Comparison of ENCODE assay signal across 8 mouse cellular contexts in the genomic region with DNA sequence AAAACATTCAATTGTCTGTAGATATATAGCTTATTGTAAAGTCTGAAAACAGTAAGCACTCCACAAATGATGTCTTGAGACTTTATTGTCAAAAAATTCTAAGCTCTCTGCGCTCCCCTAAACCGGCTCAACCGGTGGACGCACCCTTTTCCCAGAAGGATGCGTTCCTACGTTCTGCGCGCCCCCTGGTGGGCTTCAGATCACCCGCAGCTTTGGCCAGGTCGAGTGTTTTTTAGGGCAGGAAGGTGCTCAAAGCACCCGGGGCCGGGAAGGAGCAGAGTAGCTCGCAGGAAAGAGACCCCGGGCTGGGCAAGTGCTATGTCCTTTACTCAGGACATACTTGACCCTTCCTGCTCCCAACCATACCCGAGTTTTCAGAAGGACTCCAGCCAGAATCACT. TPM values are rescaled to one million over a fixed set of nuclear protein-coding genes. Genes with fewer than 3 reads are reported as not detected.
DNase-seq lines count a peak whose midpoint lies in the region; ATAC-seq and TF ChIP-seq lines count a peak whose summit lies in the region.

No protein-coding gene starts in this region.

- peak; percentile 52 for ATAC-seq in embryonic facial prominence, embryonic 15.5 days (ENCODE audit: insufficient number of reproducible peaks, low FRiP score, low TSS enrichment, low read depth)
- ATAC-seq in kidney, embryonic 14.5 days (ENCODE audit: low FRiP score, low TSS enrichment) = peak; percentile 32
- peak; percentile 57 for ATAC-seq in limb, embryonic 15.5 days (ENCODE audit: insufficient number of reproducible peaks, low FRiP score, low TSS enrichment, low read depth)
- peak; percentile 55 for ATAC-seq in midbrain, embryonic 16.5 days

- peak overlapping the region; percentile 62 for H3K4me3 ChIP-seq in bone marrow macrophage, adult 2 months (ENCODE audit: insufficient read depth, low read length)
- peak overlapping the region; percentile 66 for H3K4me3 ChIP-seq in embryonic facial prominence, embryonic 15.5 days (replicated peaks)
- peak overlapping the region; percentile 58 for H3K4me3 ChIP-seq in kidney, embryonic 14.5 days (ENCODE audit: low read length)
- H3K4me3 ChIP-seq in limb, embryonic 15.5 days = peak overlapping the region; percentile 61
- H3K4me3 ChIP-seq in midbrain, embryonic 16.5 days (ENCODE audit: low read depth, low read length) = peak overlapping the region; percentile 73
- H3K4me3 ChIP-seq in spleen, adult 2 months (ENCODE audit: extremely low read depth, insufficient read depth, insufficient read length) = peak overlapping the region; percentile 41; the same call in 1 of the 2 replicates

- WGBS in embryonic facial prominence, embryonic 15.5 days = 0% methylated on average over 15 of the region's 15 CpGs
- WGBS in kidney, embryonic 14.5 days = under 1% methylated on average over 15 of the region's 15 CpGs
- WGBS in limb, embryonic 15.5 days = 0% methylated on average over 15 of the region's 15 CpGs
- 0% methylated on average over 15 of the region's 15 CpGs for WGBS in midbrain, embryonic 16.5 days
- under 1% methylated on average over 15 of the region's 15 CpGs for WGBS in spleen, adult 2 months

- H3K27me3 ChIP-seq in embryonic facial prominence, embryonic 15.5 days = peaks cover 12% of the 10 kb centered on the region; the same call in 1 of the 2 replicates
- H3K27me3 ChIP-seq in kidney, embryonic 14.5 days (ENCODE audit: control insufficient read depth, insufficient read depth, low read length) = peaks cover 1% of the 10 kb centered on the region; the same call in 1 of the 2 replicates
- peaks cover 10% of the 10 kb centered on the region for H3K27me3 ChIP-seq in limb, embryonic 15.5 days
- H3K27me3 ChIP-seq in midbrain, embryonic 16.5 days (ENCODE audit: control insufficient read depth, insufficient read depth, low read depth, low read length) = peaks cover 7% of the 10 kb centered on the region; the same call in 1 of the 2 replicates
- H3K27me3 ChIP-seq in spleen, adult 2 months (ENCODE audit: control insufficient read depth, insufficient read depth, low read length) = no peaks in the 10 kb centered on the region

- H3K4me1 ChIP-seq in bone marrow macrophage, adult 2 months (ENCODE audit: control insufficient read depth, insufficient read depth, low read length) = peaks cover 20% of the 10 kb centered on the region
- peaks cover 33% of the 10 kb centered on the region for H3K4me1 ChIP-seq in embryonic facial prominence, embryonic 15.5 days
- H3K4me1 ChIP-seq in kidney, embryonic 14.5 days (ENCODE audit: control insufficient read depth, insufficient read depth, low read length) = peaks cover 22% of the 10 kb centered on the region
- peaks cover 31% of the 10 kb centered on the region for H3K4me1 ChIP-seq in limb, embryonic 15.5 days
- peaks cover 24% of the 10 kb centered on the region for H3K4me1 ChIP-seq in midbrain, embryonic 16.5 days (ENCODE audit: control insufficient read depth, insufficient read depth, low read length)
- H3K4me1 ChIP-seq in spleen, adult 2 months (ENCODE audit: control insufficient read depth, insufficient read depth, insufficient read length) = peaks cover 3% of the 10 kb centered on the region

- DNase-seq in 416B (ENCODE audit: low read depth) = peak; percentile 94
- peak; percentile 86 to 95 for DNase-seq in heart, adult 9 months (ENCODE audit: low spot score in 2 of 2)
- DNase-seq in spleen, adult 2 months (ENCODE audit: low read depth in 1 of 2, low spot score in 2 of 2) = peak in 1 of 2 experiments; percentile 89

- peak; percentile 61; the same call in 1 of the 2 replicates for TF ChIP-seq CTCF in bone marrow macrophage, adult 2 months (IDR thresholded peaks at IDR 0.05; ENCODE audit: low read depth, low read length)
- peak; percentile 95 for TF ChIP-seq CTCF in spleen, adult 2 months (IDR thresholded peaks at IDR 0.05; ENCODE audit: extremely low read depth, insufficient read depth, insufficient read length, insufficient replicate concordance)

- no peaks in the 10 kb centered on the region for H3K36me3 ChIP-seq in embryonic facial prominence, embryonic 15.5 days
- no peaks in the 10 kb centered on the region for H3K36me3 ChIP-seq in kidney, embryonic 14.5 days (ENCODE audit: control insufficient read depth, insufficient read depth, low read length)
- H3K36me3 ChIP-seq in limb, embryonic 15.5 days = peaks cover 2% of the 10 kb centered on the region; the same call in 1 of the 2 replicates
- H3K36me3 ChIP-seq in midbrain, embryonic 16.5 days (ENCODE audit: control insufficient read depth, insufficient read depth, low read length) = no peaks in the 10 kb centered on the region
- no peaks in the 10 kb centered on the region for H3K36me3 ChIP-seq in spleen, adult 2 months (ENCODE audit: control insufficient read depth, insufficient read depth, low read length)

- peak overlapping the region; percentile 46 for H3K27ac ChIP-seq in bone marrow macrophage, adult 2 months (ENCODE audit: insufficient read depth, low read depth, low read length)
- peak overlapping the region; percentile 85 for H3K27ac ChIP-seq in embryonic facial prominence, embryonic 15.5 days (replicated peaks)
- peak overlapping the region; percentile 62; the same call in 1 of the 2 replicates for H3K27ac ChIP-seq in kidney, embryonic 14.5 days (ENCODE audit: low read depth, low read length)
- H3K27ac ChIP-seq in limb, embryonic 15.5 days = peak overlapping the region; percentile 84
- peak overlapping the region; percentile 81 for H3K27ac ChIP-seq in midbrain, embryonic 16.5 days (ENCODE audit: low read length)
- H3K27ac ChIP-seq in spleen, adult 2 months (ENCODE audit: insufficient read depth, low read length) = peak overlapping the region; percentile 70

- H3K9ac ChIP-seq in embryonic facial prominence, embryonic 15.5 days = peak overlapping the region; percentile 7
- peak overlapping the region; percentile 67 for H3K9ac ChIP-seq in kidney, embryonic 14.5 days (ENCODE audit: low read depth, low read length)
- H3K9ac ChIP-seq in limb, embryonic 15.5 days = peak overlapping the region; percentile 52
- H3K9ac ChIP-seq in midbrain, embryonic 16.5 days (ENCODE audit: low read depth, low read length) = peak overlapping the region; percentile 69

- peak overlapping the region; percentile 92 for H3K4me2 ChIP-seq in embryonic facial prominence, embryonic 15.5 days (replicated peaks)
- peak overlapping the region; percentile 88 for H3K4me2 ChIP-seq in kidney, embryonic 14.5 days (replicated peaks; ENCODE audit: low read depth, low read length)
- peak overlapping the region; percentile 91 for H3K4me2 ChIP-seq in limb, embryonic 15.5 days
- H3K4me2 ChIP-seq in midbrain, embryonic 16.5 days (ENCODE audit: low read length) = peak overlapping the region; percentile 91

- no peaks in the 10 kb centered on the region for H3K9me3 ChIP-seq in embryonic facial prominence, embryonic 15.5 days (replicated peaks)
- H3K9me3 ChIP-seq in kidney, embryonic 14.5 days (ENCODE audit: control insufficient read depth, low read length) = no peaks in the 10 kb centered on the region
- no peaks in the 10 kb centered on the region for H3K9me3 ChIP-seq in limb, embryonic 15.5 days
- no peaks in the 10 kb centered on the region for H3K9me3 ChIP-seq in midbrain, embryonic 16.5 days (replicated peaks; ENCODE audit: control insufficient read depth, low read length, poor library complexity, severe bottlenecking)

- no peak for TF ChIP-seq POLR2A in bone marrow macrophage, adult 2 months (IDR thresholded peaks at IDR 0.05; ENCODE audit: borderline replicate concordance, low read depth, low read length)
- TF ChIP-seq POLR2A in spleen, adult 2 months (IDR thresholded peaks at IDR 0.05; ENCODE audit: low read depth, low read length) = no peak

RNA-seq across cellular contexts. Expression of gene Hook2, which starts 0.6 kb away (rescaled TPM):
- polyA plus RNA-seq in bone marrow macrophage, adult 2 months (2012; ENCODE audit: insufficient read depth, insufficient read length, missing spikeins) = 14.5 and 17.4 TPM in 2 replicates
- polyA plus RNA-seq in embryonic facial prominence, embryonic 15.5 days (2015; fragmentation: Nextera tagmentation; extraction: Ambion mirVana) = 27.2 and 30.6 TPM in 2 replicates
- polyA plus RNA-seq in kidney, embryonic 14.5 days (2014; fragmentation: Nextera tagmentation; extraction: Ambion mirVana) = 14.6 and 18.7 TPM in 2 replicates
- 26.9 and 28.8 TPM in 2 replicates for polyA plus RNA-seq in limb, embryonic 15.5 days (2015; fragmentation: Nextera tagmentation; extraction: Ambion mirVana)
- 39.3 and 43.8 TPM in 2 replicates for polyA plus RNA-seq in midbrain, embryonic 16.5 days (2015; fragmentation: Nextera tagmentation; extraction: Ambion mirVana)
- polyA plus RNA-seq in spleen, adult 2 months (2012; rRNA removed) = 3.6 and 3.9 TPM in 2 replicates

RNA-seq across cellular contexts. Expression of gene Junb, which starts 11.3 kb away (rescaled TPM):
- polyA plus RNA-seq in bone marrow macrophage, adult 2 months (2012; ENCODE audit: insufficient read depth, insufficient read length, missing spikeins) = 71.1 and 80.8 TPM in 2 replicates
- 38.0 and 40.5 TPM in 2 replicates for polyA plus RNA-seq in embryonic facial prominence, embryonic 15.5 days (2015; fragmentation: Nextera tagmentation; extraction: Ambion mirVana)
- polyA plus RNA-seq in kidney, embryonic 14.5 days (2014; fragmentation: Nextera tagmentation; extraction: Ambion mirVana) = 7.3 and 10.0 TPM in 2 replicates
- 30.4 and 42.5 TPM in 2 replicates for polyA plus RNA-seq in limb, embryonic 15.5 days (2015; fragmentation: Nextera tagmentation; extraction: Ambion mirVana)
- 5.3 TPM in 2 replicates for polyA plus RNA-seq in midbrain, embryonic 16.5 days (2015; fragmentation: Nextera tagmentation; extraction: Ambion mirVana)
- 89.2 and 154 TPM in 2 replicates for polyA plus RNA-seq in spleen, adult 2 months (2012; rRNA removed)

RNA-seq across cellular contexts. Expression of gene Rnaseh2a, which starts 20.2 kb away (rescaled TPM):
- polyA plus RNA-seq in bone marrow macrophage, adult 2 months (2012; ENCODE audit: insufficient read depth, insufficient read length, missing spikeins) = 39.8 and 40.7 TPM in 2 replicates
- polyA plus RNA-seq in embryonic facial prominence, embryonic 15.5 days (2015; fragmentation: Nextera tagmentation; extraction: Ambion mirVana) = 94.9 and 99.1 TPM in 2 replicates
- polyA plus RNA-seq in kidney, embryonic 14.5 days (2014; fragmentation: Nextera tagmentation; extraction: Ambion mirVana) = 143 and 154 TPM in 2 replicates
- polyA plus RNA-seq in limb, embryonic 15.5 days (2015; fragmentation: Nextera tagmentation; extraction: Ambion mirVana) = 95.2 and 95.6 TPM in 2 replicates
- 47.9 and 51.3 TPM in 2 replicates for polyA plus RNA-seq in midbrain, embryonic 16.5 days (2015; fragmentation: Nextera tagmentation; extraction: Ambion mirVana)
- 34.2 and 35.6 TPM in 2 replicates for polyA plus RNA-seq in spleen, adult 2 months (2012; rRNA removed)

RNA-seq across cellular contexts. Expression of gene Prdx2, which starts 20.4 kb away (rescaled TPM):
- polyA plus RNA-seq in bone marrow macrophage, adult 2 months (2012; ENCODE audit: insufficient read depth, insufficient read length, missing spikeins) = 267 and 279 TPM in 2 replicates
- polyA plus RNA-seq in embryonic facial prominence, embryonic 15.5 days (2015; fragmentation: Nextera tagmentation; extraction: Ambion mirVana) = 705 and 717 TPM in 2 replicates
- 965 and 1,048 TPM in 2 replicates for polyA plus RNA-seq in kidney, embryonic 14.5 days (2014; fragmentation: Nextera tagmentation; extraction: Ambion mirVana)
- polyA plus RNA-seq in limb, embryonic 15.5 days (2015; fragmentation: Nextera tagmentation; extraction: Ambion mirVana) = 635 and 681 TPM in 2 replicates
- polyA plus RNA-seq in midbrain, embryonic 16.5 days (2015; fragmentation: Nextera tagmentation; extraction: Ambion mirVana) = 1,134 and 1,161 TPM in 2 replicates
- 149 and 164 TPM in 2 replicates for polyA plus RNA-seq in spleen, adult 2 months (2012; rRNA removed)

RNA-seq across cellular contexts. Expression of gene Gm49661, which starts 20.6 kb away (rescaled TPM):
- not detected in 2 replicates for polyA plus RNA-seq in bone marrow macrophage, adult 2 months (2012; ENCODE audit: insufficient read depth, insufficient read length, missing spikeins)
- polyA plus RNA-seq in embryonic facial prominence, embryonic 15.5 days (2015; fragmentation: Nextera tagmentation; extraction: Ambion mirVana) = not detected in 2 replicates
- polyA plus RNA-seq in kidney, embryonic 14.5 days (2014; fragmentation: Nextera tagmentation; extraction: Ambion mirVana) = not detected in 2 replicates
- polyA plus RNA-seq in limb, embryonic 15.5 days (2015; fragmentation: Nextera tagmentation; extraction: Ambion mirVana) = not detected in 2 replicates
- polyA plus RNA-seq in midbrain, embryonic 16.5 days (2015; fragmentation: Nextera tagmentation; extraction: Ambion mirVana) = not detected in 2 replicates
- not detected in 2 replicates for polyA plus RNA-seq in spleen, adult 2 months (2012; rRNA removed)

Comparison
In these comparisons a context has a peak if more than half of its experiments do, and no peak if none do; other contexts are left out.
1. H3K9ac ChIP-seq: peak in every context shown above with its lines; median percentile 69 in midbrain, embryonic 16.5 days; 67 in kidney, embryonic 14.5 days; 52 in limb, embryonic 15.5 days; 7 in embryonic facial prominence, embryonic 15.5 days.